Mouse (Mus musculus) lung, embryonic 16.5 days (tissue): ENCODE measurements at regions not wholly inside any gene's neighbourhood (a gene's known extent, or its start where the extent isn't known, plus 50 kb on each side); places are given as distances from the start of the nearest gene placed in this dataset.

Source experiments
- ATAC-seq: fragments of 200-750 bp; cut with Nextera tagmentation; 2 replicates; pipeline ENCODE4 v1.8.0; 2017; ENCODE audit warnings: low read depth, mild to moderate bottlenecking, moderate library complexity
- H3K27ac ChIP-seq: fragments of 300-500 bp; sonication (generic); 2 replicates; pipeline ENCODE4 v1.5.1; 2014; ENCODE audit warnings: mild to moderate bottlenecking, control low read depth, low read length
- H3K27me3 ChIP-seq: fragments of 300-500 bp; sonication (generic); 2 replicates; pipeline ENCODE4 v1.6.1; 2014; ENCODE audit warnings: low read depth, low read length, mixed read lengths; ENCODE audit not compliant: control insufficient read depth, insufficient read depth
- H3K36me3 ChIP-seq: fragments of 300-500 bp; sonication (generic); 2 replicates; pipeline ENCODE4 v1.6.1; 2014; ENCODE audit warnings: low read length; ENCODE audit not compliant: control insufficient read depth, insufficient read depth
- H3K4me1 ChIP-seq: fragments of 300-500 bp; sonication (generic); replicated peaks from 2 replicates; pipeline ENCODE4 v1.6.1; 2014; ENCODE audit warnings: low read length, mixed read lengths; ENCODE audit not compliant: control insufficient read depth, insufficient read depth
- H3K4me2 ChIP-seq: fragments of 300-500 bp; sonication (generic); 2 replicates; pipeline ENCODE4 v1.6.1; 2014; ENCODE audit warnings: low read depth, low read length, control low read depth
- H3K4me3 ChIP-seq: fragments of 300-500 bp; sonication (generic); 2 replicates; pipeline ENCODE4 v1.5.1; 2014; ENCODE audit warnings: mild to moderate bottlenecking, low read length, control low read depth
- H3K9ac ChIP-seq: fragments of 300-500 bp; sonication (generic); 2 replicates; pipeline ENCODE4 v1.6.1; 2014; ENCODE audit warnings: low read length, control low read depth
- H3K9me3 ChIP-seq: fragments of 300-500 bp; sonication (generic); 2 replicates; pipeline ENCODE4 v1.6.1; 2016; ENCODE audit warnings: low read length; ENCODE audit not compliant: control insufficient read depth
- WGBS: fragments of 180-500 bp; shearing (Covaris S2); extraction: QIAGEN DNeasy Blood & Tissue Kit; methylation state at CpG from one replicate; pipeline ENCODE4 v1.1.7; 2014; 5-methylcytosine and 5-hydroxymethylcytosine counted together

GRCm38 (mm10) chr3:15196101-15196500 is 136.0 kb downstream of the Gm9733 start:
- Histone ChIP-seq H3K4me3 (no peak overlapping the region), H3K27me3 (no peaks in the 10 kb centered on the region), H3K36me3 (no peaks in the 10 kb centered on the region), H3K4me2 (no peak overlapping the region), H3K4me1 (0 out of 2 replicates have a peak, but pooled peaks cover 4% of the 10 kb centered on the region), H3K27ac (peak overlapping the region; percentile 58; the same call in 1 of the 2 replicates), H3K9ac (no peak overlapping the region), H3K9me3 (no peaks in the 10 kb centered on the region)
- peak; percentile 88 for ATAC-seq
- 50% methylated on average over 1 of the region's 1 CpGs for WGBS

DNA sequence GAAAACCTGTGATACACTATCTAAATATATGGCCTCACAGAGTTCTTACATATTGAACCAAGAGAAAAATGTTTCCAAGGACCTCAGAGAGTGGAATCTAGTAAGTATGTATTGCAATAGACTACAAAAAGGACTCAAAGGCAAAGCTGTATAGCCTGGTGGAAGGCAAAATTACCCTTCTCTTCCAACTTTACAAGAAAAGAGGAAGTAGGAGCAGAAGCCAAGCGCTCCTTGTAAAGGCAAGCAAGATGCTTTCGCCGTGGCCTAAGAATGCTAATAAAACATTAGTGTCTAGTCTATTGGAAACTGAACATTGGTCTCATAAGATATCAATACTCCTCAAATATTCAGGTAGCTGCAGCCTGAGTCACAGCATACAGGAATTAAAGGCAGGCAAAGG is 134.0 kb downstream of the Gm9733 start:
- 81% methylated on average over 3 of the region's 3 CpGs for WGBS
- H3K27ac ChIP-seq, result no peak overlapping the region

DNA sequence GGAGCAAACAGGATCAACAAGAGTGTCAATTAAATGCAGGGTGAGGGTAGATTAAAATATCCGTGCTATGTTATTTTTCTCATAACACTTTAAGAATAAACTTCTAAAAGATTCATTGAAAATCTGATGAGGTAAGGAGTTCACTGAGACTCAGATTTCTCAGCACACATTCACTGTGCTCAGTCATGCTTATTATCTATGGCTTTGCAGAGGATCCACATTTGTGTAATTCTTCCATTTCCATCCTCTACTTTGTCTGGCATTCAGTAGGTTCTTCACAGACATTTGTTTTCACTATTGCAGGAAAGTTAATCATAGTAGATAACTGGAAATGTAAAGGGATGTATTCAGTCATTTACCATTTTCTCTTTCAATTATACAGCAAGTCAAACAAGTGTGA is 131.8 kb downstream of the Gm9733 start:
- ATAC-seq, result no peak
- Histone ChIP-seq H3K4me2 (no peak overlapping the region), H3K4me3 (no peak overlapping the region), H3K27ac (no peak overlapping the region), H3K27me3 (no peaks in the 10 kb centered on the region), H3K4me1 (0 out of 2 replicates have a peak, but pooled peaks cover 2% of the 10 kb centered on the region), H3K36me3 (no peaks in the 10 kb centered on the region), H3K9ac (no peak overlapping the region), H3K9me3 (no peaks in the 10 kb centered on the region)
- 84% methylated on average over 1 of the region's 1 CpGs for WGBS

More for the DNA sequence above, 134.0 kb downstream of the Gm9733 start:
- Histone ChIP-seq H3K27me3 (no peaks in the 10 kb centered on the region), H3K4me1 (0 out of 2 replicates have a peak, but pooled peaks cover 4% of the 10 kb centered on the region), H3K9me3 (no peaks in the 10 kb centered on the region), H3K4me2 (no peak overlapping the region), H3K36me3 (no peaks in the 10 kb centered on the region), H3K9ac (no peak overlapping the region), H3K4me3 (no peak overlapping the region)
- ATAC-seq, result no peak

GRCm38 (mm10) chr3:15200990-15201389 is 131.1 kb downstream of the Gm9733 start:
- no peaks in the 10 kb centered on the region for H3K9me3 ChIP-seq
- no peak for ATAC-seq

GRCm38 (mm10) chr3:15202760-15203159 is 129.3 kb downstream of the Gm9733 start:
- no peak overlapping the region for H3K27ac ChIP-seq
- no peak overlapping the region for H3K4me2 ChIP-seq
- H3K9me3 ChIP-seq, result no peaks in the 10 kb centered on the region
- ATAC-seq, result no peak
- no peaks in the 10 kb centered on the region for H3K4me1 ChIP-seq
- no peak overlapping the region for H3K9ac ChIP-seq
- H3K27me3 ChIP-seq, result no peaks in the 10 kb centered on the region
- H3K36me3 ChIP-seq, result no peaks in the 10 kb centered on the region
- no peak overlapping the region for H3K4me3 ChIP-seq
- 87% methylated on average over 7 of the region's 7 CpGs for WGBS

More at GRCm38 (mm10) chr3:15200990-15201389, 131.1 kb downstream of the Gm9733 start:
- Histone ChIP-seq H3K27me3 (no peaks in the 10 kb centered on the region), H3K27ac (no peak overlapping the region), H3K4me1 (0 out of 2 replicates have a peak, but pooled peaks cover 2% of the 10 kb centered on the region), H3K4me3 (no peak overlapping the region), H3K9ac (no peak overlapping the region), H3K4me2 (no peak overlapping the region), H3K36me3 (no peaks in the 10 kb centered on the region)

- H3K9me3 ChIP-seq, result no peaks in the 10 kb centered on the region
- H3K36me3 ChIP-seq, result no peaks in the 10 kb centered on the region
- H3K27me3 ChIP-seq, result no peaks in the 10 kb centered on the region
- 55% methylated on average over 6 of the region's 6 CpGs for WGBS
- no peak overlapping the region for H3K9ac ChIP-seq
- H3K4me1 ChIP-seq, result no peaks in the 10 kb centered on the region
- no peak overlapping the region for H3K4me2 ChIP-seq
- ATAC-seq, result no peak
- no peak overlapping the region for H3K27ac ChIP-seq
- no peak overlapping the region for H3K4me3 ChIP-seq
Observed at GRCm38 (mm10) chr3:15205266-15206229, 126.6 kb downstream of the Gm9733 start.

DNA sequence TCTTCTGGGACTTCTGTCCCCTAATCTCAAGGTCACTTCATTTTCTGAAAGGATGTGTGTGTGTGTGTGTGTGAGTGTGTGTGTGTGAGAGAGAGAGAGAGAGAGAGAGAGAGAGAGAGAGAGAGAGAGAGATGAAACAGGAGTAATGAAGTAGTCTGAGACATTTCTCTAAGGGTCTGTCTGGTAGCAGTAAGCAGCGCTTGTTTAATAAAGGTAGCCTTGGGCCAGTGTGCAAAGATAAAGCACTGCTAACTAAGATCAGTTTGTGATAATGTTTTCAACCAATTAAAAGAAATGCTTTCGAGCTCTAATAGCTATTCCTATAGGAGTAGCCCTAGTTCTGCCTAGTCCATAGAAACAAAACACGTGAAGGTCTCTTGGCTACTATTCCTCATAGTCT is 119.7 kb downstream of the Gm9733 start:
- WGBS, result 83% methylated on average over 3 of the region's 3 CpGs
- no peak for ATAC-seq
- H3K27me3 ChIP-seq, result no peaks in the 10 kb centered on the region
- H3K4me3 ChIP-seq, result no peak overlapping the region
- no peak overlapping the region for H3K27ac ChIP-seq
- no peaks in the 10 kb centered on the region for H3K36me3 ChIP-seq
- H3K4me1 ChIP-seq, result no peaks in the 10 kb centered on the region
- no peak overlapping the region for H3K4me2 ChIP-seq
- no peaks in the 10 kb centered on the region for H3K9me3 ChIP-seq
- no peak overlapping the region for H3K9ac ChIP-seq

DNA sequence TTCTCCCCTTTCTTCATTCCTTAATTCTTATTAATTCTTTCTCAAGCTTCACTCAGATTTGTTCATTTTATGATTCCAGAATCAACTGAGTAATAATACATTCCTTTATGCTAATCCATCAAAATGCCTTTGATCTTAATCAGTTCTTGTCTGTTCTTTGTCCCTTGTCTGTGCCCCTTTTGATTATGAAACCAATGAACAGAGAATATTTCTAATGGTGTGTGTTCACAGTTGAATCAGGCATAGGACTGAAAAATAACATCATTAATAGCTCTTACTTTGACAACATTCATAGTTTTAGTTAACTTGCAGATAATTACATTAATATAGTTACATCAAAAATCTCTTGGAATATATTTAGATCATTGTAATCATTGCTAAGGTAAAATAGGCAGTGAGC is 114.5 kb downstream of the Gm9733 start:
- no peak for ATAC-seq
- no peaks in the 10 kb centered on the region for H3K4me1 ChIP-seq
- H3K9me3 ChIP-seq, result no peaks in the 10 kb centered on the region
- H3K36me3 ChIP-seq, result no peaks in the 10 kb centered on the region
- no peak overlapping the region for H3K4me2 ChIP-seq
- H3K4me3 ChIP-seq, result no peak overlapping the region
- no peak overlapping the region for H3K9ac ChIP-seq
- no peak overlapping the region for H3K27ac ChIP-seq
- no peaks in the 10 kb centered on the region for H3K27me3 ChIP-seq

DNA sequence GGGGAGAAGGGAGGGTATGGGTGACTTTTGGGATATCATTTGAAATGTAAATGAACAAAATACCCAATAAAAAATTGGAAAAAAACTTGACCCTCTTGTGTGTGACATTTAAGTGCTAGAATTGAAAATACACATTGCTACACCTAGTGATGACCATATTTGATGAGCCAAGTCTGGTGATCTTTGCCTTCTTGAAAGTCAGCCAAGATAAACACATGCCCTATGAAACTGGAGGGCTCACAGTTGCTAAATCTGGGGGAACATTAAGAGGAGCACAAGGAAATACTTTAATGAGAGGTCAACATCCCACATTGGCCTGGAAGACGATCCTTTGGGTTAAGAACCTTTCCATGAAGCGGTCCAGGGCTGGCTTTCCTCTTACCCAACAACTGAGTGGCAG is 112.8 kb downstream of the Gm9733 start:
- ATAC-seq, result 0 out of 2 replicates have a peak, but pooled peaks have one; percentile 23
- H3K9ac ChIP-seq, result no peak overlapping the region
- H3K27me3 ChIP-seq, result no peaks in the 10 kb centered on the region
- no peaks in the 10 kb centered on the region for H3K4me1 ChIP-seq
- no peaks in the 10 kb centered on the region for H3K36me3 ChIP-seq
- WGBS, result 45% methylated on average over 2 of the region's 2 CpGs
- H3K27ac ChIP-seq, result no peak overlapping the region
- no peak overlapping the region for H3K4me3 ChIP-seq
- no peaks in the 10 kb centered on the region for H3K9me3 ChIP-seq
- H3K4me2 ChIP-seq, result no peak overlapping the region
